Mouse (Mus musculus): ENCODE data around the gene Tiprl.

Tiprl gene

DNA sequence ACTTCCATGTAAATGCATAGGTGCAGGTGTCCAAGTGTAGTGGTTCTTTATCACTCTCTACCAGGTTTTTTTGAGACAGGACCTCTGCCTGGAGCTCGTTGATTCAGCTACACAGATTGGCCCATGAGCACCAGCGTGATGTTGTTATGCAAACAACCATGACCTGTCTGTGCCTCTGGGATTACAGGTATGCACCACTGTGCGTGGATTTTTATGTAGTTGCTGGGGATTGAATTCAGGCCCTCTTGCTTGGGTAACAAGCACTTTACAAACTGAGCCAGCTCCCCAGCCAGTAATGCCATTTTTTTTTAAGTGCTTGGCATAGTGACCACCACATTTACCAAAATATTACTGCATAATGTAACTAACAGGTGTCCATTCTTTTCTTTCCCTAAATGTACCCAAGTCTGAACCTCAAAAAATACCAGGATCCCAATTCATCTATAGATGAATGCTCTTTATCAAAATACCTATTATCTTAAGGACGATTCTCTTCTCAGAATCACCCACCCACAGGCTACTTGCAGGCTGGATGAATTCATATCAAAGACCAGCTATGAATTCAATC lies 35.3 kb downstream of the Tiprl start:
- no peak for DNase-seq (ENCODE audit: low read depth, low spot score)

DNA sequence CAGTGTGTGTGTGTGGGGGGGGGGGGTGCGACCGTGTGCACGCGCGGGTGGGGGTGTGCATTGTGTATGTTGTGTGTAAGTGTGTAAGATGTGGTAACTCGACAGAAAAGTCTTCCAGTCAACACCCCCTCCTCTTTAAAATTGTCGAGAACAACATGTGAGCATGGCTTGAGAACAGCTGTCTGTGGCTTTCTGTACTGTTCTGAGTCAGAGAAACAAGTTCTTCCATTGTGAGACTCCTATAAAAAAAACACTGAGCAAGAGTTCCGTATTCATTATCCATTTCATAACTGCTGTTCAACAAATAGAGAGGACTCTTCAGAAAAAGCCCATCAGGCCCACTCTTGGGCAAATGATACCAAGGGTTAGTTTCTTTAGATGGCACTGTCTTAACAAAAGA lies 36.0 kb downstream of the Tiprl start:
- no peak for DNase-seq (ENCODE audit: low read depth, low spot score)

DNA sequence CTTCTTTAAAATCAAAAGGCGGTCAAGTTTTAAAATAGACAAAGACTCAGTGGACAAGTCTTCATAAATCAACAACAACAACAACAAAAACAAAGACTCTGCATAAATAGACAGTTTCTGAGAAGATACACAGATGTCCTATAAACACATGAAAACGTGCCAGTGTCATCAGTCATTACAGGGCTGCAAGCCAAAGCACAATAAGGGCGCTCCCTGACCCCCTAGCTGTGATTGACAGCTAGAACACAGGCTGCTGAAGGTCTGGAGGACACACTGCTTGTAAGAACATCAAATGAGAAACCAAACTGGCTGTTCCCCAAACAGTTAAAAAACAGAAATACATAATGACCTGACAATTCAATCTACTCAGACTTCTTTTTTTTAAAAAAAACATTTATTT lies 37.2 kb downstream of the Tiprl start:
- no peak for DNase-seq (ENCODE audit: low read depth, low spot score)

DNA sequence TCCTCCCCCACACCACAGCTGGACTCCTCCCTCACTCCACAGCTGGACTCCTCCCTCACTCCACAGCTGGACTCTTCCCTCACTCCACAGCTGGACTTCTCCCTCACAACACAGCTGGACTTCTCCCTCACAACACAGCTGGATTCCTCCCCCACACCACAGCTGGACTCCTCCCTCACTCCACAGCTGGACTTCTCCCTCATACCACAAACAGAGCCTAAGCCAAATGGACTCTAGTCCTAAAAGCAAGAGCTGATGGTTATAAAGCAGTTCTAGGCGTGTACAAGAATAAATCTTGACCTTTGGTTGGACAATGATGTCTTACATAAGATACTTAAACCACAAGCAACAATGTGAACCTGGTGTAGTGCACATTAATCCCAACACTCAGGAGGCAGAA lies 37.8 kb downstream of the Tiprl start:
- no peak for DNase-seq (ENCODE audit: low read depth, low spot score)

GRCm38 (mm10) chr1:165197875-165198274 lies 38.9 kb downstream of the Tiprl start:
- DNase-seq (ENCODE audit: low read depth, low spot score), result no peak

DNA sequence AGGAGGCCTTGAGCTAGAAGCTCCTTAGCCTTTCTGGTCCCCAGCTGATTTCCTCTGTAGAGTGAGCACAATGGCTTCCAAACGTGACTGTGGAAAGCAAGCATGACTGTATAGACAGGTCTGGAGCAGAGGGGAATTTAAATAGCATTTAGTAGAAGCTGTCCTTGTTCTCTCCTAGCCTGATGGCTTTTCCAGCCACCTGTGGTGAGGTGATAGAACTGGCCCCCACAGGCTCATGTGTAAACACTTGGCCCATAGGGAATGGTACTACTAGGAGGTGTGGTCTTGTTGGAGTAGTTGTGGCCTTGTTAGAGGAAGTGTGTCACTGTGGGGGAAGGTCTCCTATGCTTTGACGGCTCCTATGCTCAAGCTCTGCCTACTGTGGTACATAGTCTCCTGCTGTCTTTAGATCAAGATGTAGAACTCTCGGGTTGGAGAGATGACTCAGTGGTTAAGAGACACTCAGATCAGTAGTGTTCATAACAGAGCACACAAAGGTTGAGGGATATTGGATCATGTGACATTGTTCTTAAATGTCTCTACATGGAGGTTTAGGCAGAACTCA lies 41.3 kb downstream of the Tiprl start:
- no peak for DNase-seq (ENCODE audit: low read depth, low spot score)

DNA sequence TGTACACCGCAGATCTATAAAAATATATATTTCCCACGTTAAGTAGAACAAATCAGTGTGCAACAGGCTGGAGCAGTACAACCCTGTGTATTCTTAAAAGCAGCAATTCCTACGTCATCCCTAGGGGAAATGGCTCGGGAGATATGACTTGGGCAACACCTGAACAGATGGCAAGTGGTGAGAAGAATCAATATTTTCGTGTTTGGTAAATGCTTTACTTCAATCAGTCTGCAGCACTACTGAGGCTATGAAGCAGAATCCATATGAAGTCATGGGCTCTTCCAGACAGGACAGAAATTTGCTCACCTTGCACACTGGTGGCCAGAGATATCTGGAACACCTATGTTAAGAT lies 42.2 kb downstream of the Tiprl start:
- DNase-seq (ENCODE audit: low read depth, low spot score), result no peak

- DNase-seq (ENCODE audit: low read depth, low spot score), result peak; percentile 65
Observed at GRCm38 (mm10) chr1:165193880-165194661, 42.7 kb downstream of the Tiprl start, which contains the start of gene Sft2d2. Sft2d2 (minus strand) TSS chr1:165194438.

DNA sequence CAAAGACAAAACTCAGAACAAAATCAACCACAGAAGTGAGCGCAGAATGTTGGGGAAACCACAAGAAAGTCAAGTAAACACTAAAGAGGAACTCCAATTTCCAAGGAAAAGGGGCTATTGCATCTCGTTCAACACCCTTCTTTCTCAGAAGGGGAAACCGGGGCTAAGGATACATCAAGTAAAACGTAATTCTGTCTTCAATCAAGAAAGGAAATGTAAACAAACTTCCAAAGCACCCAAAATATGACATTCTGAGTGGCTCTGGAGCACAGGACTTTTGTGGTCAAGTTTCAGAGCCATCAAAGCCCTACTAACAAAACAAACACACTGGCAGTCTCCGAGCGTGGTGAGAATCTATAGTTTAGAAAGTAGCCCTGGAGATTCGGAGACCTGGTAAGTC lies 43.4 kb downstream of the Tiprl start:
- DNase-seq (ENCODE audit: low read depth, low spot score), result no peak

- DNase-seq (ENCODE audit: low read depth, low spot score), result no peak
Observed at GRCm38 (mm10) chr1:165192714-165193264, 44.0 kb downstream of the Tiprl start.

DNA sequence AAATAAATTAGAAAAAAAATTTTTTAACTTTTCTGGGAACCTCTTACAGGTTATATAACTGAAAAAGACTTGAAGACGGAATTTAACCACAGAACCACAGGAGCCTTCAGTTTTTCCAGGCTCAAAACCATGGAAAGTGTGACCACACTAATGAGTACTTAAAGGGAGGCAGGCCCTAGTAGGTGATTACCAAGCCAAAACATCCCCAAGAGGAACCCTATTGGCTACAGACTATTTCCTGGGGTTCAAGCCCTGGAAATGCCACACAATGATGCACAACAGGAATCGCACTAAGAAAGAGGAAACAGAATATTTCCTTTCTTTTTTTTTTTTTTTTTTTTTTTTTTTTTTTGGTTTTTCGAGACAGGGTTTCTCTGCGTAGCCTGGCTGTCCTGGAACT lies 44.7 kb downstream of the Tiprl start:
- DNase-seq (ENCODE audit: low read depth, low spot score), result no peak

DNA sequence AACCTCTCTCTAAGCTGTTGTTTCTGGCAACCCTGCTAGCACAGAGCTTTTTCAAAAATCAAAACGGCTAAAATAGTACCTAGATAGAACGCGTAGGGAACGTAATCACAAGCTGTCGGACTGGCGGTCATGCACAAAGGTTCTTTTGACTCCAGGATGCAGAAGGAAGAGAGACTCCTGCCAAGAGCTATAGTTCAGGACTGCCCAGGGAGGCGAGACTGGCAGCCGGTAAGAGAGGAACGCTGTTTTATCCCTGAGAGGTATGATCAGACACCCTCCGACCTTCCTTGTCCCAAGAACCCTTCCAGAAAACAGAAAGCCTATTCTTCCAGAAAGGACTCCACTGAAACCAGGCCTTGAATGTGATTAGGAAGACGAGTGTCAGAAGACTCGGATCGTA lies 45.2 kb downstream of the Tiprl start:
- no peak for DNase-seq (ENCODE audit: low read depth, low spot score)

- no peak for DNase-seq (ENCODE audit: low read depth, low spot score)
Observed at GRCm38 (mm10) chr1:165190571-165191273, 46.1 kb downstream of the Tiprl start.

DNA sequence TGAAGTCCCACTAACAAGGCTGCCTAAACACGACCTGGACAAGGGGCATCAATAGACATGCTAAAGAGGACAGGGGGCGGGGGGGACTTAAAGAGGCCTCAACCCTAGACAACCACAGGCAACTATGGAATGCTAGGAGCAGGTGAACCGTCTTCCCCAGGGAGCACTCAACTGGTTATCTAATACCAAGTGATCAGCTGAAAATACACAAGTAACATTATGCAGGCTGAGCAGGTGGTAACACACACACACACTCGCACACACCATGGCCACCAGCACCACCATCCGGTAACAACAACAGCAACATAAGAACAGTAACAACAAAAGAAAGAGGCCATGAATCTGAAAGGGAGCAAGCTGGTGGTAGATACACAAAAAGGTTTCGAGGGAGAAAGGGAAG lies 46.7 kb downstream of the Tiprl start:
- DNase-seq (ENCODE audit: low read depth, low spot score), result no peak

DNA sequence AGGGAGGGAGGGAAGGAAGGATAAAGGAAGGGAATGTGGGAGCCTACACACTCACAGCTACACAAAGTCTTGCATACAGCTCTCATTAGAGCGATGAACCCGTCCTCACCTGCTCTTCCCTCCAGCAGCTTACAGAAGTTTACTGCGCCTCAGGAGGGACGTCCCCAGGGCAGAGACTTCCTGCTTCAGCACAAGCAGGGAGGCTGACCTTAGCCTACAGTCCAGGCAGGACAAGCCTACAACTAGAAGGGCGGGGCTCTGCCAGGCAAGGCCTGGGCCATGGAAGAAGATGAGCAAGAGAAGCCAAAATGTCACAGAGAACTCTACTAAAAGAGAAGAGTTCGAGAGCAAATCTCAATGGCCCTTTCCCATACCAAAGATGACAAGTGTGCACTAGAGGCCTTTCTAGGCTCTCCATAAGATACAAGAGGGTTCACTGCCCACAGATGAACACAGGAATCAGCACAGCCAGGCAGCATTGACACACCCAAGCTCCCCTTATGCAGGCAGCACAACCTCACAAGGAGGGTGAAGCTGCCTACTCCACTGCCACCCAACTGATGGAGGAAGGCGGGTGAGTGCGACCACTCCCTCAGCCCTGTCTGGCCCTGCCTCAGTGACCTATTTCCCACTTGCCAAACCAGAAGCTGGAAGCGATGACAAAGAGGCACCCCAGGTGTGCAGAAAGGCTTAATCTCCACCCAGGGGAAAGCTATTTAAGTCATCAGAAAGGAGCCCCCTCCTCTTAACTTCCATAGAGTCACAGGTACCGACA lies 47.8 kb downstream of the Tiprl start:
- no peak for DNase-seq (ENCODE audit: low read depth, low spot score)

GRCm38 (mm10) chr1:165187357-165187756 lies 49.4 kb downstream of the Tiprl start:
- no peak for DNase-seq (ENCODE audit: low read depth, low spot score)

GRCm38 (mm10) chr1:165186491-165186890 lies 50.3 kb downstream of the Tiprl start:
- no peak for DNase-seq (ENCODE audit: low read depth, low spot score)

GRCm38 (mm10) chr1:165185116-165185515 lies 51.7 kb downstream of the Tiprl start:
- no peak for DNase-seq (ENCODE audit: low read depth, low spot score)

DNA sequence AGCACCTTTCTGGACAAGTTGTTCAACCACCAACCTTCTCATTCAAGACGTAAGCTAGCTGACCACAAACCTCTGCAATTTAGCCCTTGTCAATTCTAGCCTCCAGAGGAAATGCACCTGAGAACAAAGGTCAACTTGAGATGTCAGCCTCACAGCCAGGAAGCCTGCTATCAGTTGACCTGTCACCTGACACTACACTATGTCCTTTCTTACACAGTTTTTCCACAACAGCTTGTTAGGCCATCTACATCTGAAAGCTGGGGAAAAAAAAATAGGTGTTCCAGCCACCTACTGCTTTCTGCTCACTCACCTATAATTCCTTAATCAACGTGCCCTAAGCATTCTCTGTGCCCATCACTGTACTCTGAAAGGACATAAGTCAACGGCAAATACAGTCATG lies 52.6 kb downstream of the Tiprl start:
- no peak for DNase-seq (ENCODE audit: low read depth, low spot score)

- DNase-seq (ENCODE audit: low read depth, low spot score), result no peak
Observed at GRCm38 (mm10) chr1:165183400-165183799, 53.4 kb downstream of the Tiprl start.

DNA sequence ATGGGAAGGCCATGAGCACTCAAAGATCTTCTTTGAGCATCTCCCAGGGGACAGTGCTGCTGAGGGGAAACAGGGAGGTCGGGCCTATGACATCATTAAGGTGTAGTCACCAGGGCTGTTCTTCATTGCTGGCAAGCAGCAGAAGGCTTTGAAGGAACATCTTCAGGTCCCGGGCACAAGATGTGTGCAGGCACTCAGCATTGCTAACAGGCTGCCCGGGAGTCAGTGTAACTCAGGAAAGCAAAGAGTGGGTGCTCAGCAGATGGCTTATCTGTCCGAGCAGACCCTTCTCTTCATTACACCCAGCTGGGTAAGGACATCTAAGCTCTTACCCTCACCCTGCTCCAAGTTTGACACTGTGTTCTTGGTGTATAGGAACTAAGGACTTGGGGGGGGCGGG lies 57.5 kb downstream of the Tiprl start:
- no peak for DNase-seq (ENCODE audit: low read depth, low spot score)

- DNase-seq (ENCODE audit: low read depth, low spot score), result no peak
Observed at GRCm38 (mm10) chr1:165178075-165178474, 58.7 kb downstream of the Tiprl start.

Measured in forelimb bud, embryonic 11.5 days (tissue).